Mouse (Mus musculus): ENCODE data around the gene Anapc11.

GRCm38 (mm10) chr11:120615167-120615566 lies 16.9 kb downstream of the Anapc11 start:
- TF ChIP-seq MAX (IDR thresholded peaks at IDR 0.05; ENCODE audit: low read length) (no peak), MAFK (IDR thresholded peaks at IDR 0.05; ENCODE audit: insufficient replicate concordance, low read length) (no peak), SMC3 (IDR thresholded peaks at IDR 0.05; ENCODE audit: low read depth, low read length) (no peak), POLR2A (IDR thresholded peaks at IDR 0.05; ENCODE audit: low read depth, low read length) (no peak), MAZ (IDR thresholded peaks at IDR 0.05; ENCODE audit: low read depth, low read length) (no peak), USF1 (IDR thresholded peaks at IDR 0.05; ENCODE audit: low read depth, low read length) (no peak), PAX5 (IDR thresholded peaks at IDR 0.05; ENCODE audit: low read length) (no peak), CTCF (conservative IDR thresholded peaks at IDR 0.05 in 1 of 2, IDR thresholded peaks at IDR 0.05 in 1 of 2; ENCODE audit: low read depth in 2 of 2, low read length in 2 of 2) (no peak), RAD21 (IDR thresholded peaks at IDR 0.05; ENCODE audit: low read depth, low read length) (no peak), ETS1 (conservative IDR thresholded peaks at IDR 0.05; ENCODE audit: low read depth, low read length) (no peak), ZKSCAN1 (IDR thresholded peaks at IDR 0.05; ENCODE audit: borderline replicate concordance, low read depth, low read length) (no peak), KAT2A (IDR thresholded peaks at IDR 0.05; ENCODE audit: insufficient replicate concordance, low read length) (no peak), EP300 (IDR thresholded peaks at IDR 0.05; ENCODE audit: low read length) (no peak), GABPA (IDR thresholded peaks at IDR 0.05; ENCODE audit: insufficient replicate concordance, low read depth, low read length) (no peak)

All from CH12.LX (cell line).